Mouse (Mus musculus) brain, embryonic 14.5 days (tissue): ENCODE measurements around the gene Stard3.

Experiments
- CTCF ChIP-seq: fragments of 200-500 bp; IDR thresholded peaks from 2 replicates; pipeline ENCODE4 v1.5.1; 2012; ENCODE audit warnings: inconsistent platforms, mild to moderate bottlenecking, moderate library complexity, borderline replicate concordance; ENCODE audit not compliant: insufficient read depth, insufficient read length; ENCODE audit errors: extremely low read depth
- POLR2A ChIP-seq: fragments of 200-500 bp; IDR thresholded peaks from 2 replicates; pipeline ENCODE4 v1.6.1; 2012; ENCODE audit warnings: mild to moderate bottlenecking, inconsistent platforms, borderline replicate concordance; ENCODE audit not compliant: poor library complexity, insufficient read depth, insufficient read length, severe bottlenecking; ENCODE audit errors: extremely low read depth

DNA sequence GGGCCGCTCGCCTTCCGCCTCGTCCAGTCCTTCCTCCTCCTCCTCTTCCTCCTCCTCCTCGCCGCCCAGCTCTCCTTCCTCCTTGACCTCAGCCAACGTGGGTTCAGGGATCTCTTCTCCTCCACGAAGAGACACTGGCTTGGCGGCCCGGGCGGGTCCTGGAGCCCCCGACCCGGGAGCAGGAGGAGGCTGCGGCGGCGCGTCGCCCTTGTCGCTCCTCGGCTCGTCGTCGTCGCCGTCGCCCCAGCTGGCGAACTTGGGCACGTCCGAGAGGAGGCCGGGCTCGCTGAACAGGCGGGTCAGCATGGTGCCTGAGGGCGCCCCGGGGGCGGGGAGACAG, 30.2 kb upstream of the Stard3 start:
- no peak for TF ChIP-seq CTCF
- TF ChIP-seq POLR2A: no peak
